Mouse (Mus musculus) MEL (cell line): Measurements from ENCODE around the gene Spred1.

Experiments
- BHLHE40 ChIP-seq: IDR thresholded peaks from 2 replicates; pipeline ENCODE4 v1.6.1; 2012; ENCODE audit warnings: low read depth, mild to moderate bottlenecking, inconsistent platforms, low read length, improper control_type of control experiment, borderline replicate concordance
- CHD1 ChIP-seq: IDR thresholded peaks from 2 replicates; pipeline ENCODE4 v1.6.1; 2012; ENCODE audit warnings: low read depth, mild to moderate bottlenecking, inconsistent platforms, low read length, improper control_type of control experiment
- CTCF ChIP-seq, 3 experiments: IDR thresholded peaks in 2 of 3; conservative IDR thresholded peaks in 1 of 3; 2 replicates each; pipeline ENCODE4 v1.5.1; 2011 to 2012; ENCODE audit warnings: low read length in 3 of 3, low read depth in 2 of 3, mild to moderate bottlenecking in 2 of 3, improper control_type of control experiment in 1 of 3, inconsistent platforms in 1 of 3, mixed read lengths in 1 of 3, moderate library complexity in 1 of 3; ENCODE audit not compliant: control insufficient read depth in 1 of 3, insufficient read depth in 1 of 3, poor library complexity in 1 of 3, severe bottlenecking in 1 of 3
- EP300 ChIP-seq, 2 experiments: IDR thresholded peaks; 2 replicates each; pipeline ENCODE4 v1.6.1; 2011; ENCODE audit warnings: improper control_type of control experiment in 2 of 2, low read length in 2 of 2, low read depth in 1 of 2, mild to moderate bottlenecking in 1 of 2
- MEF2A ChIP-seq: IDR thresholded peaks from 2 replicates; pipeline ENCODE4 v1.6.1; 2014; ENCODE audit warnings: low read depth, mild to moderate bottlenecking, inconsistent platforms, low read length, improper control_type of control experiment; ENCODE audit not compliant: poor library complexity, insufficient replicate concordance, severe bottlenecking; ENCODE audit errors: extremely low read depth
- SIN3A ChIP-seq: IDR thresholded peaks from 2 replicates; pipeline ENCODE4 v1.6.1; 2012; ENCODE audit warnings: low read length, improper control_type of control experiment, inconsistent platforms
- ZC3H11A ChIP-seq: IDR thresholded peaks from 2 replicates; pipeline ENCODE4 v1.6.1; 2012; ENCODE audit warnings: low read depth, mild to moderate bottlenecking, inconsistent platforms, low read length, improper control_type of control experiment
- ZNF384 ChIP-seq: IDR thresholded peaks from 2 replicates; pipeline ENCODE4 v1.6.1; 2012; ENCODE audit warnings: low read depth, mild to moderate bottlenecking, inconsistent platforms, low read length, improper control_type of control experiment

DNA sequence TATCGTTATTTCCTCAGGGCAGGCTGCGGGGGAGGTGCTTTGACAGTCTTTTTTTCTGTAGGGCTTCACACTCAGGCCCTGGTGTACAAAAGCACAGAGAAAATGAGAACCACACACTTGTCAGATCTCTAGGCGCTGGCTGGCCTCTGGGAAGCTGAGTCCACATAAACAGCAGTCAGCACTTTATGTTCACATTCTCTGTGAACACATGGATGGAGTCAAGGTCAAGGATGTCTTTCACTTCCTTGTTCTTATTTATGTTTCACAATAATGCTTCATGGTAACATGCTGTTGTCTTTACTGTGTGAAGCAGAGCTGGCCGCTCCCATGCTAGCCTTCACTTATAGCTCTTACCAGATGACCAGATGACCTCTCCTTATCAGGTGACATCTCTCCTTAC, 13.1 kb upstream of the Spred1 start:
- TF ChIP-seq CTCF (IDR thresholded peaks at IDR 0.05 in 2 of 3, conservative IDR thresholded peaks at IDR 0.05 in 1 of 3; ENCODE audit: control insufficient read depth in 1 of 3, insufficient read depth in 1 of 3, low read depth in 2 of 3, low read length in 3 of 3, poor library complexity in 1 of 3, severe bottlenecking in 1 of 3) (no peak), CHD1 (no peak), BHLHE40 (no peak), ZC3H11A (no peak), SIN3A (no peak), MEF2A (no peak), ZNF384 (no peak), EP300 (IDR thresholded peaks at IDR 0.05; ENCODE audit: low read depth in 1 of 2, low read length in 2 of 2) (no peak)
